Mouse (Mus musculus) c-Kit-positive CD71-positive TER-119-negative erythroid progenitor cells, embryonic 14.5 days (primary cell): ENCODE results near the gene Dnah2.

Source experiments
- DNase-seq: peaks from one replicate; pipeline ENCODE4 v3.0.0-alpha.2; 2013; ENCODE audit warnings: low read depth

Gene Dnah2

GRCm38 (mm10) chr11:69527098-69528030 lies 21.5 kb downstream of the Dnah2 start:
- no peak for DNase-seq

- DNase-seq, result no peak
Measured at GRCm38 (mm10) chr11:69526631-69527030, 22.3 kb downstream of the Dnah2 start.

GRCm38 (mm10) chr11:69525661-69526060 lies 23.2 kb downstream of the Dnah2 start:
- DNase-seq, result no peak

- no peak for DNase-seq
Measured at GRCm38 (mm10) chr11:69523651-69524050, 25.3 kb downstream of the Dnah2 start.

GRCm38 (mm10) chr11:69521526-69522149 lies 27.3 kb downstream of the Dnah2 start:
- peak; percentile 42 for DNase-seq

GRCm38 (mm10) chr11:69519976-69520375 lies 28.9 kb downstream of the Dnah2 start:
- no peak for DNase-seq

GRCm38 (mm10) chr11:69516661-69517060 lies 32.2 kb downstream of the Dnah2 start:
- DNase-seq, result no peak

GRCm38 (mm10) chr11:69516151-69516640 lies 32.7 kb downstream of the Dnah2 start:
- no peak for DNase-seq

GRCm38 (mm10) chr11:69513840-69514239 lies 35.1 kb downstream of the Dnah2 start:
- DNase-seq, result peak; percentile 65

- DNase-seq, result peak; percentile 70
Measured at GRCm38 (mm10) chr11:69510796-69511496, 38.0 kb downstream of the Dnah2 start.

- DNase-seq, result no peak
Measured at GRCm38 (mm10) chr11:69503863-69504280, 45.0 kb downstream of the Dnah2 start.

- no peak for DNase-seq
Measured at GRCm38 (mm10) chr11:69501555-69501954, 47.4 kb downstream of the Dnah2 start.

- DNase-seq, result no peak
Measured at GRCm38 (mm10) chr11:69499140-69499539, 49.8 kb downstream of the Dnah2 start.

GRCm38 (mm10) chr11:69491711-69492110 lies 57.2 kb downstream of the Dnah2 start:
- no peak for DNase-seq

- DNase-seq, result no peak
Measured at GRCm38 (mm10) chr11:69490898-69491297, 58.0 kb downstream of the Dnah2 start.

- DNase-seq, result no peak
Measured at GRCm38 (mm10) chr11:69487474-69487873, 61.4 kb downstream of the Dnah2 start.

- no peak for DNase-seq
Measured at GRCm38 (mm10) chr11:69477645-69478044, 71.3 kb downstream of the Dnah2 start.

GRCm38 (mm10) chr11:69476802-69477201 lies 72.1 kb downstream of the Dnah2 start:
- DNase-seq, result no peak

- DNase-seq, result no peak
Measured at GRCm38 (mm10) chr11:69474737-69475136, 74.2 kb downstream of the Dnah2 start.

- no peak for DNase-seq
Measured at GRCm38 (mm10) chr11:69472687-69473086, 76.2 kb downstream of the Dnah2 start.

GRCm38 (mm10) chr11:69471491-69471890 lies 77.4 kb downstream of the Dnah2 start:
- DNase-seq, result no peak

- DNase-seq, result no peak
Measured at GRCm38 (mm10) chr11:69469301-69469700, 79.6 kb downstream of the Dnah2 start.
